Mouse (Mus musculus): Measurements from ENCODE around the gene Sgf29. TPM values are rescaled to one million over a fixed set of nuclear protein-coding genes. Genes with fewer than 3 reads are reported as not detected.
"Not testable (repeated sequence)": the region's sequence is repeated elsewhere in the genome, so short reads cannot be mapped to it uniquely, and the experiment has no call there.

The Sgf29 gene
- polyA plus RNA-seq, 1 experiment = 31.4 TPM

DNA sequence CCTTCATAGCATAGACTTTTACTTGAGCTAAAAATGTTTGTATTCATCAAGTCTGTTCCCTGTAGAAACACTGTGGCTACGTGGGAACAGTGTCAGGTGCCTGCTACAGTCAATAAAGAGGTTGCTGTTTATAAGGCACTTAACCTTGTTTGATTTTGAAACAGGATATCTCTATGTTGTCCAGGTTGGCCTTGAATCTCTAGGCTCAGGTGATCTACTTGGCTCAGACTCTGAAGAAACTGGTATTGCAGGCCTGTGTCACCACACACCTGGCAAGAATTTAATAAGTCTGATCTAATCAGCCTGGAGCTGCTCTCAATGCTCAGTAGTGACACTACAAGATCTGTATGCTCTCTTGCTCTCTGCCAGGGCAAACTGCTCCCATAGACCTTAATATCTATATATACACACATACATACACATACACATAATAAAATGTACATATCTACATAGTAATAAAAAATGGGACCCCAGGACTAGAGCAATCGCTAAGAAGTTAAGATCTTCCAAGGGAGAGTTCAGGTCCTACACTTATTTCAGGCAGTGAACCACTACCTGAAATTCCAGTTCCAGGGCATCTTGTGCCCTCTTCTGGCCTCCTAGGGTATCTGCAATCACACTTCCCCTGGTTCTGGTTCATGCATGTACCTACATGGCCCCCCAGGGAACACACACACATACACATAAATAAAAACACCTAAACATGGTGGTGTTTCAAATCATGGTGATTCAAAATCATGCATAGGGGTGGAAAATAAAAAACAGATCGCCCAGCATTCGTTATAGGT, 12.2 kb upstream of the Sgf29 start:
- H3K27me3 ChIP-seq (ENCODE audit: control insufficient read depth, insufficient read depth, low read length) = no peaks in the 10 kb centered on the region
- WGBS = 17% methylated on average over 4 of the region's 4 CpGs
- H3K4me1 ChIP-seq (ENCODE audit: control insufficient read depth, insufficient read depth, insufficient read length) = no peaks in the 10 kb centered on the region
- DNase-seq (ENCODE audit: low read depth in 1 of 2, low spot score in 2 of 2) = peak; percentile 26 to 41
- no peak overlapping the region for H3K27ac ChIP-seq (ENCODE audit: insufficient read depth, low read length)
- H3K4me3 ChIP-seq (ENCODE audit: extremely low read depth, insufficient read depth, insufficient read length) = no peak overlapping the region
- no peaks in the 10 kb centered on the region for H3K36me3 ChIP-seq (ENCODE audit: control insufficient read depth, insufficient read depth, low read length)
- TF ChIP-seq POLR2A (IDR thresholded peaks at IDR 0.05; ENCODE audit: low read depth, low read length) (no peak), CTCF (IDR thresholded peaks at IDR 0.05; ENCODE audit: extremely low read depth, insufficient read depth, insufficient read length, insufficient replicate concordance) (peak; percentile 54; the same call in 1 of the 2 replicates)

- no peak overlapping the region for H3K27ac ChIP-seq (ENCODE audit: insufficient read depth, low read length)
- no peaks in the 10 kb centered on the region for H3K27me3 ChIP-seq (ENCODE audit: control insufficient read depth, insufficient read depth, low read length)
- no peak for DNase-seq (ENCODE audit: low read depth in 1 of 2, low spot score in 2 of 2)
- no peak overlapping the region for H3K4me3 ChIP-seq (ENCODE audit: extremely low read depth, insufficient read depth, insufficient read length)
- no peaks in the 10 kb centered on the region for H3K4me1 ChIP-seq (ENCODE audit: control insufficient read depth, insufficient read depth, insufficient read length)
- WGBS = 57% methylated on average over 5 of the region's 5 CpGs
- no peaks in the 10 kb centered on the region for H3K36me3 ChIP-seq (ENCODE audit: control insufficient read depth, insufficient read depth, low read length)
- TF ChIP-seq POLR2A (IDR thresholded peaks at IDR 0.05; ENCODE audit: low read depth, low read length) (no peak), CTCF (IDR thresholded peaks at IDR 0.05; ENCODE audit: extremely low read depth, insufficient read depth, insufficient read length, insufficient replicate concordance) (no peak)
These were observed 6.4 kb upstream of the Sgf29 start for GRCm38 (mm10) chr7:126642545-126643243.

DNA sequence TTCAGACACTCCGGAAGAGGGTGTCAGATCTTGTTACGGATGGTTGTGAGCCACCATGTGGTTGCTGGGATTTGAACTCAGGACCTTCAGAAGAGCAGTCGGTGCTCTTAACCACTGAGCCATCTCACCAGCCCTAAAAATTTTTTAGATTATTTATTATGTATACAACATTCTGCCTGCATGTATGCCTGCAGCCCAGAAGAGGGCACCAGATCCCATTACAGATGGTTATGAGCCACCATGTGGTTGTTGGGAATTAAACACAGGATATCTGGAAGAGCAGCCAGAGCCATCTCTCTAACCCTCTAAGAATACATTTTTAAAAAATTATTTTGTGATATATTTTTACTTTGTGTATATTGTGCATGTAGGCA, 5.9 kb upstream of the Sgf29 start:
- DNase-seq (ENCODE audit: low read depth in 1 of 2, low spot score in 2 of 2) = peak; percentile 10 to 14
- H3K36me3 ChIP-seq (ENCODE audit: control insufficient read depth, insufficient read depth, low read length); H3K27me3 ChIP-seq (ENCODE audit: control insufficient read depth, insufficient read depth, low read length); H3K4me3 ChIP-seq (ENCODE audit: extremely low read depth, insufficient read depth, insufficient read length); H3K4me1 ChIP-seq (ENCODE audit: control insufficient read depth, insufficient read depth, insufficient read length); H3K27ac ChIP-seq (ENCODE audit: insufficient read depth, low read length): not testable (repeated sequence)
- 8% methylated on average over 3 of the region's 3 CpGs for WGBS

- no peak for DNase-seq (ENCODE audit: low read depth in 1 of 2, low spot score in 2 of 2)
- TF ChIP-seq CTCF (IDR thresholded peaks at IDR 0.05; ENCODE audit: extremely low read depth, insufficient read depth, insufficient read length, insufficient replicate concordance) = no peak
- TF ChIP-seq POLR2A (IDR thresholded peaks at IDR 0.05; ENCODE audit: low read depth, low read length) = no peak
- no peak overlapping the region for H3K27ac ChIP-seq (ENCODE audit: insufficient read depth, low read length)
- no peaks in the 10 kb centered on the region for H3K36me3 ChIP-seq (ENCODE audit: control insufficient read depth, insufficient read depth, low read length)
- no peak overlapping the region for H3K4me3 ChIP-seq (ENCODE audit: extremely low read depth, insufficient read depth, insufficient read length)
- H3K27me3 ChIP-seq (ENCODE audit: control insufficient read depth, insufficient read depth, low read length) = no peaks in the 10 kb centered on the region
- no peaks in the 10 kb centered on the region; the same call in 1 of the 2 replicates for H3K4me1 ChIP-seq (ENCODE audit: control insufficient read depth, insufficient read depth, insufficient read length)
- WGBS = 71% methylated on average over 3 of the region's 3 CpGs
These were observed 4.8 kb upstream of the Sgf29 start for GRCm38 (mm10) chr7:126644345-126644744.

DNA sequence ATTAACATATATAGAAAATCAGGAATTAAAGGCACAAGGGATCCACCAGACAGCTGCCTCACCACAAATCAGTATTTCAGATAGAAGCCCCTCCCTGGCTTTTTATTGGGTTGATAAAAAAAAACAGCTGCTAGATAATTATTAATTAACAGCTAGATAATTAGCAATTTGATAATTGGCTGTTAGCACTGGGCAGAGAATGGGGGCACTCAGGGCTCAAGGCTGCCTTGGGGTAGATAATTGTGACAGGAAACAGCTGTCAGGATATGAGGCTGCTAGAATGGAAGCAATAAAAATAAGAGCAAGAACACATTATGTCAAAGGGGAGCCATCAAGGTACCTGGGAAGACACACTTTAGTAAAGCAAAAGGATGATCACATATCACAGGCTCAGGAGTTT, 4.2 kb upstream of the Sgf29 start:
- Histone ChIP-seq H3K27ac (ENCODE audit: insufficient read depth, low read length) (no peak overlapping the region), H3K4me1 (ENCODE audit: control insufficient read depth, insufficient read depth, insufficient read length) (no peaks in the 10 kb centered on the region; the same call in 1 of the 2 replicates), H3K36me3 (ENCODE audit: control insufficient read depth, insufficient read depth, low read length) (no peaks in the 10 kb centered on the region), H3K27me3 (ENCODE audit: control insufficient read depth, insufficient read depth, low read length) (no peaks in the 10 kb centered on the region), H3K4me3 (ENCODE audit: extremely low read depth, insufficient read depth, insufficient read length) (no peak overlapping the region)
- TF ChIP-seq CTCF (IDR thresholded peaks at IDR 0.05; ENCODE audit: extremely low read depth, insufficient read depth, insufficient read length, insufficient replicate concordance) (no peak), POLR2A (IDR thresholded peaks at IDR 0.05; ENCODE audit: low read depth, low read length) (no peak)
- no peak for DNase-seq (ENCODE audit: low read depth in 1 of 2, low spot score in 2 of 2)

GRCm38 (mm10) chr7:126645708-126646107, 3.4 kb upstream of the Sgf29 start:
- H3K27me3 ChIP-seq (ENCODE audit: control insufficient read depth, insufficient read depth, low read length) = no peaks in the 10 kb centered on the region
- H3K4me1 ChIP-seq (ENCODE audit: control insufficient read depth, insufficient read depth, insufficient read length) = no peaks in the 10 kb centered on the region; the same call in 1 of the 2 replicates
- H3K27ac ChIP-seq (ENCODE audit: insufficient read depth, low read length) = no peak overlapping the region
- H3K36me3 ChIP-seq (ENCODE audit: control insufficient read depth, insufficient read depth, low read length) = no peaks in the 10 kb centered on the region
- H3K4me3 ChIP-seq (ENCODE audit: extremely low read depth, insufficient read depth, insufficient read length) = no peak overlapping the region
- TF ChIP-seq POLR2A (IDR thresholded peaks at IDR 0.05; ENCODE audit: low read depth, low read length) = no peak
- no peak for TF ChIP-seq CTCF (IDR thresholded peaks at IDR 0.05; ENCODE audit: extremely low read depth, insufficient read depth, insufficient read length, insufficient replicate concordance)
- 66% methylated on average over 5 of the region's 5 CpGs for WGBS
- DNase-seq (ENCODE audit: low read depth in 1 of 2, low spot score in 2 of 2) = no peak

DNA sequence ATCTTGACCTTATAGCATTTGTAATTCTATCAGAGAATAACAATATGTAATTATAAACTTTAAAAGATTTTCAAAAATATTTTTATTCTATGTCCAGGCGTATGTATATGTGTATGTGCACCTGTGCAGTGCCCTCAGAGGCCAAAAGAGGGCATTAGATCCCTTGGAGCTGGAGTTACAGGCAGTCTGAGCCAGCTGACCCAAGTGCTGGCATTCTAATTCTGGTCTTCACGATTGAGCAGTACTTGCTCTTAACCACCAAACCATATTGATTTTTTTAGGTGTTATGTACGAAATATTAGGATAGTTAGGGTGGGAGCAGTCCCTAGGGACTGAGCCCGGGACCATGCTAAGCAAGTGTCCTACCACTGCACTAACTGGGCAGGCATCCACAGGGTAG, 623 bp upstream of the Sgf29 start:
- DNase-seq (ENCODE audit: low read depth in 1 of 2, low spot score in 2 of 2) = no peak
- H3K4me1 ChIP-seq (ENCODE audit: control insufficient read depth, insufficient read depth, insufficient read length) = no peaks in the 10 kb centered on the region; the same call in 1 of the 2 replicates
- H3K27ac ChIP-seq (ENCODE audit: insufficient read depth, low read length) = no peak overlapping the region
- 74% methylated on average over 4 of the region's 4 CpGs for WGBS
- H3K4me3 ChIP-seq (ENCODE audit: extremely low read depth, insufficient read depth, insufficient read length) = no peak overlapping the region
- TF ChIP-seq CTCF (IDR thresholded peaks at IDR 0.05; ENCODE audit: extremely low read depth, insufficient read depth, insufficient read length, insufficient replicate concordance) (no peak), POLR2A (IDR thresholded peaks at IDR 0.05; ENCODE audit: low read depth, low read length) (no peak)
- H3K27me3 ChIP-seq (ENCODE audit: control insufficient read depth, insufficient read depth, low read length) = no peaks in the 10 kb centered on the region
- no peaks in the 10 kb centered on the region for H3K36me3 ChIP-seq (ENCODE audit: control insufficient read depth, insufficient read depth, low read length)

Data from spleen, adult 2 months (tissue).